In genomic region chr5:77245787-77246671, GRCm38 (mm10) we compare ENCODE assay signal across 8 mouse cellular contexts. TPM values are rescaled to one million over a fixed set of nuclear protein-coding genes. Genes with fewer than 3 reads are reported as not detected.
DNase-seq lines count a peak whose midpoint lies in the region; ATAC-seq and TF ChIP-seq lines count a peak whose summit lies in the region.

No protein-coding gene starts in this region.

- H3K36me3 ChIP-seq in heart, embryonic 13.5 days, result no peaks in the 10 kb centered on the region
- H3K36me3 ChIP-seq in hindbrain, embryonic 16.5 days (ENCODE audit: control insufficient read depth, insufficient read depth, low read length), result no peaks in the 10 kb centered on the region
- H3K36me3 ChIP-seq in liver, embryonic 14.5 days (replicated peaks; ENCODE audit: control insufficient read depth, insufficient read depth, low read depth), result no peaks in the 10 kb centered on the region

- H3K4me3 ChIP-seq in heart, embryonic 13.5 days, result peak overlapping the region; percentile 37
- H3K4me3 ChIP-seq in hindbrain, embryonic 16.5 days (ENCODE audit: low read length), result peak overlapping the region; percentile 10; the same call in 1 of the 2 replicates
- H3K4me3 ChIP-seq in liver, embryonic 14.5 days (ENCODE audit: insufficient read depth in 1 of 2, low read depth in 2 of 2, low read length in 2 of 2), result peak overlapping the region; percentile 22 to 32

- H3K27ac ChIP-seq in heart, embryonic 13.5 days (replicated peaks), result no peak overlapping the region
- H3K27ac ChIP-seq in hindbrain, embryonic 16.5 days (ENCODE audit: low read depth, low read length), result no peak overlapping the region
- H3K27ac ChIP-seq in liver, embryonic 14.5 days, result no peak overlapping the region

- ATAC-seq in heart, embryonic 13.5 days (ENCODE audit: extremely low read depth, insufficient number of reproducible peaks, low FRiP score, low TSS enrichment), result no peak
- peak; percentile 67; the same call in 1 of the 2 replicates for ATAC-seq in hindbrain, embryonic 16.5 days
- no peak for ATAC-seq in liver, embryonic 14.5 days (ENCODE audit: insufficient read depth)

- peaks cover 6% of the 10 kb centered on the region; the same call in 1 of the 2 replicates for H3K4me1 ChIP-seq in heart, embryonic 13.5 days
- H3K4me1 ChIP-seq in hindbrain, embryonic 16.5 days (ENCODE audit: control insufficient read depth, insufficient read depth, low read depth, low read length), result peaks cover 6% of the 10 kb centered on the region
- peaks cover 0 to 4% of the 10 kb centered on the region in 2 experiments; a peak in 1 of 4 replicates for H3K4me1 ChIP-seq in liver, embryonic 14.5 days (replicated peaks; ENCODE audit: control insufficient read depth in 2 of 2, insufficient read depth in 2 of 2, low read length in 1 of 2)

- H3K9ac ChIP-seq in heart, embryonic 13.5 days, result peak overlapping the region; percentile 24
- H3K9ac ChIP-seq in hindbrain, embryonic 16.5 days (ENCODE audit: low read depth, low read length), result 0 out of 2 replicates have a peak overlapping the region, but pooled peaks have one; percentile 27
- no peak overlapping the region for H3K9ac ChIP-seq in liver, embryonic 14.5 days (replicated peaks)

- H3K9me3 ChIP-seq in heart, embryonic 13.5 days, result no peaks in the 10 kb centered on the region
- no peaks in the 10 kb centered on the region for H3K9me3 ChIP-seq in hindbrain, embryonic 16.5 days (ENCODE audit: control insufficient read depth, low read length)
- no peaks in the 10 kb centered on the region for H3K9me3 ChIP-seq in liver, embryonic 14.5 days (ENCODE audit: control insufficient read depth, low read length)

- no peak for TF ChIP-seq EP300 in liver, embryonic 14.5 days (IDR thresholded peaks at IDR 0.05; ENCODE audit: low read depth)

- WGBS in heart, embryonic 13.5 days, result 36% methylated on average over 26 of the region's 26 CpGs
- 26% methylated on average over 26 of the region's 26 CpGs for WGBS in hindbrain, embryonic 16.5 days
- 34% methylated on average over 26 of the region's 26 CpGs for WGBS in liver, embryonic 14.5 days (ENCODE audit: insufficient replicate concordance)

- DNase-seq in heart, adult 9 months (ENCODE audit: low spot score in 2 of 2), result no peak
- DNase-seq in embryo, embryonic 9.5 days (ENCODE audit: extremely low spot score), result peak; percentile 42
- DNase-seq in liver, embryonic 14.5 days (ENCODE audit: low read depth in 3 of 3, low spot score in 3 of 3), result no peak
- DNase-seq in naive thymus-derived CD4-positive, alpha-beta T cell, adult 2 months (ENCODE audit: low read depth), result peak; percentile 83
- DNase-seq in gastrocnemius, postnatal 25 days, result no peak
- DNase-seq in left cerebral cortex, adult 8-10 months (ENCODE audit: low spot score in 2 of 2), result no peak

- H3K4me2 ChIP-seq in heart, embryonic 13.5 days, result peak overlapping the region; percentile 63
- H3K4me2 ChIP-seq in hindbrain, embryonic 16.5 days (ENCODE audit: low read length), result peak overlapping the region; percentile 48
- H3K4me2 ChIP-seq in liver, embryonic 14.5 days (ENCODE audit: low read depth), result peak overlapping the region; percentile 56

- no peak for TF ChIP-seq CTCF in liver, embryonic 14.5 days (IDR thresholded peaks at IDR 0.05; ENCODE audit: low read depth)

- no peaks in the 10 kb centered on the region for H3K27me3 ChIP-seq in heart, embryonic 13.5 days (replicated peaks)
- H3K27me3 ChIP-seq in hindbrain, embryonic 16.5 days (replicated peaks; ENCODE audit: control insufficient read depth, insufficient read depth, low read length), result no peaks in the 10 kb centered on the region
- H3K27me3 ChIP-seq in liver, embryonic 14.5 days (ENCODE audit: control insufficient read depth, insufficient read depth, low read length), result no peaks in the 10 kb centered on the region

RNA-seq across cellular contexts. Expression of gene Rest, which starts 19.3 kb away (rescaled TPM):
- 21.1 and 23.2 TPM in 2 replicates for polyA plus RNA-seq in heart, embryonic 13.5 days (2015; fragmentation: Nextera tagmentation; extraction: Ambion mirVana)
- polyA plus RNA-seq in hindbrain, embryonic 16.5 days (2015; fragmentation: Nextera tagmentation; extraction: Ambion mirVana), result 5.9 and 6.9 TPM in 2 replicates
- polyA plus RNA-seq in liver, embryonic 14.5 days (2012; rRNA removed), result 2.6 and 3.5 TPM in 2 replicates
- 6.6 and 6.8 TPM in 2 replicates for polyA plus RNA-seq in liver, embryonic 14.5 days (2014; fragmentation: Nextera tagmentation; extraction: Ambion mirVana)
- total RNA-seq in gastrocnemius, postnatal 25 days (2021), result 1 to 10 TPM; 7.9 to 8.0 TPM
- total RNA-seq in left cerebral cortex, adult 8-10 months (2022), result 1 to 10 TPM; 3.9 to 4.9 (median 4.2) TPM

RNA-seq across cellular contexts. Expression of gene Spink2, which starts 34.8 kb away (rescaled TPM):
- 5.7 and 5.9 TPM in 2 replicates for polyA plus RNA-seq in heart, embryonic 13.5 days (2015; fragmentation: Nextera tagmentation; extraction: Ambion mirVana)
- polyA plus RNA-seq in hindbrain, embryonic 16.5 days (2015; fragmentation: Nextera tagmentation; extraction: Ambion mirVana), result 0.80 and 1.5 TPM in 2 replicates
- 0.07 TPM in 1 of 2 replicates, not detected in the other for polyA plus RNA-seq in liver, embryonic 14.5 days (2012; rRNA removed)
- polyA plus RNA-seq in liver, embryonic 14.5 days (2014; fragmentation: Nextera tagmentation; extraction: Ambion mirVana), result not detected in 2 replicates
- total RNA-seq in gastrocnemius, postnatal 25 days (2021), result not detected
- not detected for total RNA-seq in left cerebral cortex, adult 8-10 months (2022)

Comparison
In these comparisons a context has a peak if more than half of its experiments do, and no peak if none do; other contexts are left out.
1. DNase-seq: peak in embryo, embryonic 9.5 days (single experiment) and naive thymus-derived CD4-positive, alpha-beta T cell, adult 2 months (single experiment); none in heart, adult 9 months (0 of 2), liver, embryonic 14.5 days (0 of 3), gastrocnemius, postnatal 25 days (single experiment) and left cerebral cortex, adult 8-10 months (0 of 2).
2. Peak in every context shown above with its lines, with median percentiles within 50 percentile points of each other: H3K4me2 ChIP-seq and H3K4me3 ChIP-seq.